Mouse (Mus musculus): ENCODE data around the gene Fam196a.

The Fam196a gene

DNA sequence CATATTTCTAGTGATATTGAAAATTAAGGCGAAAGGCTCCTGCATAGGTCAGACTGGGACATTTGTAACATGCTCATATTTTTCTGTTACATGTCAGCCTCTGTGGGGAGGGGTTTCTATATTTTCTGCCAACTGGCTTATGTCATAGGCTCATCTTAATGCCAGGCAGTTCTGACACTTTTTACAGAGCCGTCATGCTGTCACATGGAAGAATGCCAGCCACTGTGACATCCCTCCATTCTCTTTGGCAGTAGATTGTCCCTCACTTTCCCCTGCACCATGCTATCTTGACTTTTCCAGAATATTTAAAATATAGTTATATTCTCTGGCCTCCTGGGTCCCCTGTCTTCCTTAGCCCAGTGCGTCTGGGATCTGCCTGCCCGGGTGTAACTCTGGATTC lies 95.5 kb downstream of the Fam196a start:
- intact Hi-C loops (cut with DNase I): no loop called here

DNA sequence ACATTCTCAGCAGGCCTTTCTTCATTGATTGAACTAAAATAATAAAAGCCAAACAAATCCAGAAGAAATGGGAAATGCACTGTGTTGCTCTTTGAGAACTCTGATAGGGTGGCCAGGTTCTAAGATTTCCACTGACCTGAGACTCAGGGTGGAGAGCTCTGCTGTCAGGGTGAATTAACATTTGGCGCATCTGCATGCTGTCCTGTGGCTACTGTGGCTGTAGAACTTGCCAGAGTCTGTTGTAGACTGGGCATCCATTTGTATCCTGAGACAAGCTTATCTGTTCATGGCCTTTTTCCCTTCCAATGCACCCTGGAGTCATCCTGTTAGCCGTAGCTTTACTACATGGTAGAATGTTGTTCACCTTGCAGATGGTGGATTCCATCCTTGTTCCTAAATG lies 98.2 kb downstream of the Fam196a start:
- intact Hi-C loops (cut with DNase I): no loop called here
